Mouse (Mus musculus): Measurements from ENCODE around the gene Cep152. TPM values are rescaled to one million over a fixed set of nuclear protein-coding genes. Genes with fewer than 3 reads are reported as not detected.

Cep152 gene
- polyA plus RNA-seq (2016; fragmentation: Nextera tagmentation; extraction: Ambion mirVana): 6.0 and 6.6 TPM in 2 replicates

DNA sequence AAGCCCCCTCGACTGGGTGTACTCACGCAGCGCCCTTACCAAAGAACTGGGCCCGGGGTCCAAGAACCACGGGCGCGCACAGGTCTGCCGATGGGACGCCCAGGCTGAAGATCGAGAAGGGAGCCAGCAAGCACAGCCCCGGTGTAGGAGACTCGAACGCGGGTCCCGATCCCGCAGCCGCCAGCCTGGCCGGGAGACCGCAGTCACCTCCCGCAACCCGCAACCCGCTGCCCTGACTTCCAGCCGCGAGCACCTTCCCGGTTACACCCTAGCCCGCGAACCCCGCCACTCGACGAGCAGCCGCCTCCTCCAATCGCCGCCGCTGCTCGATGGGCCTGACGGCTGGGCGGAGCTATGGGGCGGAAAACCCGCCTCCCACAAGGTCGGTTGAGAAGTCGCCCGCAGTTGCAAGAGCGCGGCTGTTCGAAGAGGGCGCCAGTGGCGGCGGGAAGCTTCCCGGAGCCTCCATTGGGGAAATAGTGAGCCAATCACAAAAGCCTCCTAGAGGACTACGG, at the start of gene Cep152:
Gene Cep152 (minus strand): TSS at position 277 of the 515 bp plus-strand sequence.
- no peak within 1 kb of the TSS for H3K27ac ChIP-seq
- H3K9me3 ChIP-seq: no peaks in the 10 kb centered on the region
- peak within 1 kb of the TSS; percentile 78 for H3K4me3 ChIP-seq
- ATAC-seq (ENCODE audit: low FRiP score, low read depth): peak; percentile 99
- under 1% methylated on average over 50 of the region's 50 CpGs for WGBS
- H3K4me1 ChIP-seq: peaks cover 14% of the 10 kb centered on the region
- peak within 1 kb of the TSS; percentile 64 for H3K9ac ChIP-seq
- peak within 1 kb of the TSS; percentile 58 for H3K4me2 ChIP-seq (replicated peaks)
- H3K27me3 ChIP-seq (replicated peaks): no peaks in the 10 kb centered on the region
- H3K36me3 ChIP-seq: peaks cover 3% of the 10 kb centered on the region; the same call in 1 of the 2 replicates

DNA sequence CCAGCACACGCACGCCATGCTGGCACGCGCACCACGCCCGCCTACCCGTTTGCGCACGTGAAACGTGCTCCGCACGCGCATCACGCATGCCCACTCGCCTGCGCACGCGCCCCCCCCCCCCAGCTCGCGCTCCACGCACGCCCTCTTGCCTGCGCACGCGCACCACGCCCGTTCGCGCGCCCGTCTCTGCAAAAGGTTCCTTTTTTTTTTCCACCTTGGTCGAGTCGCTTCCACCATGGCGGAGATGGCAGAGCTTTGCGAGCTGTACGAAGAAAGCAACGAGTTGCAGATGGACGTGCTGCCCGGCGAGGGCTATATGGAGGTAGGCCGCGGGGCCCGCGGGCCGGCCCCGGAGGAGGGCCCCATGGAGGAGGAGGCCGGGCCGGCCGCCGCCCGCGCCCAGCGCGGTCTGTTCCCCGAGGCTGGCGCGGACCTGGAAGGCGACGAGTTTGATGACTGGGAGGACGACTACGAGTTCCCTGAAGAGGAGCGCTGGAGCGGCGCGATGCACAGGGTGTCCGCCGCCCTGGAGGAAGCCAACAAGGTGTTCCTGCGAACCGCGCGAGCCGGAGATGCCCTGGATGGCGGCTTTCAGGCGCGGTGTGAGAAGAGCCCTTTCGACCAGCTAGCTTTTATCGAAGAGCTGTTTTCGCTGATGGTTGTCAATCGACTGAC, 48.2 kb upstream of the Cep152 start, which contains the start of gene Eid1:
Gene Eid1 (plus strand): TSS at position 139 of the 675 bp plus-strand sequence.
- peak; percentile 93 for ATAC-seq (ENCODE audit: low FRiP score, low read depth)
- Histone ChIP-seq H3K36me3 (no peaks in the 10 kb centered on the region), H3K4me3 (peak within 1 kb of the TSS; percentile 75), H3K9me3 (no peaks in the 10 kb centered on the region), H3K27ac (peak within 1 kb of the TSS; percentile 86), H3K4me2 (replicated peaks) (peak within 1 kb of the TSS; percentile 67), H3K27me3 (replicated peaks) (no peaks in the 10 kb centered on the region), H3K9ac (peak within 1 kb of the TSS; percentile 90), H3K4me1 (peaks cover 9% of the 10 kb centered on the region)
- WGBS: under 1% methylated on average over 77 of the region's 79 CpGs

DNA sequence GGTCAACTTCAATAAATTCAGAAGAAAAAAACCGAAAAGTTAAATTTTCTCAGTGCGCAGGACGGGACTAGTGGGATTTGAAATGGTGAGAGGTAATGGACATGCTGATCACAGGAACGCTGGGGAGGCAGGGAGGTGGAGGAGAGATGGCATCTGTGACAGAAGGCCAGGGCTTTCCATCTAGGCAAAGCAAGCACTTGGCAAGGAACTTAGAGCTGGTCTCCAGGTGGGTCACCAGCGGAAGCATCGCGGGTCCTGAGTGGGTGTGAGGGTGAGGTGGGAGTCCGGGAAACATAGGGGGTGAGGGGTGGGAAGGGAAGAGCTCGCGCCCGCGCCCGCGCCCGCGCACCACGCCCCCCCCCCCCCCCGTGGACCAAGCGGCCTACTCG, 47.6 kb upstream of the Cep152 start:
- no peaks in the 10 kb centered on the region for H3K36me3 ChIP-seq
- peak overlapping the region; percentile 75 for H3K4me3 ChIP-seq
- H3K27me3 ChIP-seq (replicated peaks): no peaks in the 10 kb centered on the region
- H3K4me2 ChIP-seq (replicated peaks): peak overlapping the region; percentile 67
- peaks cover 9% of the 10 kb centered on the region for H3K4me1 ChIP-seq
- WGBS: 38% methylated on average over 8 of the region's 20 CpGs
- H3K9me3 ChIP-seq: no peaks in the 10 kb centered on the region
- no peak; the same call in none of the 2 replicates for ATAC-seq (ENCODE audit: low FRiP score, low read depth)
- H3K27ac ChIP-seq: no peak overlapping the region
- peak overlapping the region; percentile 90 for H3K9ac ChIP-seq

DNA sequence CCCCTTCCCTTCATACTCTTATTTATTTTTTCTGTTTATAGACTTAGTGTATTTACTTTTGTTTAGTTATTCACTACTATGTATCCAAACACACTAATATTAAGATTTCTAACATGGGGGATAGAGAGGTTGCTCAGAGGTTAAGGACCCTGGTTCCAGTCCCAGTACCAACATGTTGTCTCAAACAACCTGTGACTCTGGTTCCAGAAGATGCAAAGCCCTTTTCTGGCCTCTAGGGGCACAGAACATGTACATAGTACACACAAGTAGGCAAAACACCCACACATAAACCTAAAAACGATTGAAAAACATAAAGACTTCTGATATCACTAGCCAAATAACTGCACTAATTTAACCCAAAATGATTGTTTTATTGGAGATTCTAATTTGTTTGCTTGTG, 45.9 kb upstream of the Cep152 start:
- 61% methylated on average over 1 of the region's 1 CpGs for WGBS
- H3K9ac ChIP-seq: no peak overlapping the region
- H3K4me3 ChIP-seq: no peak overlapping the region
- H3K36me3 ChIP-seq: no peaks in the 10 kb centered on the region
- no peak overlapping the region for H3K4me2 ChIP-seq (replicated peaks)
- no peak for ATAC-seq (ENCODE audit: low FRiP score, low read depth)
- no peaks in the 10 kb centered on the region for H3K27me3 ChIP-seq (replicated peaks)
- no peak overlapping the region for H3K27ac ChIP-seq
- H3K4me1 ChIP-seq: peaks cover 9% of the 10 kb centered on the region
- H3K9me3 ChIP-seq: no peaks in the 10 kb centered on the region

DNA sequence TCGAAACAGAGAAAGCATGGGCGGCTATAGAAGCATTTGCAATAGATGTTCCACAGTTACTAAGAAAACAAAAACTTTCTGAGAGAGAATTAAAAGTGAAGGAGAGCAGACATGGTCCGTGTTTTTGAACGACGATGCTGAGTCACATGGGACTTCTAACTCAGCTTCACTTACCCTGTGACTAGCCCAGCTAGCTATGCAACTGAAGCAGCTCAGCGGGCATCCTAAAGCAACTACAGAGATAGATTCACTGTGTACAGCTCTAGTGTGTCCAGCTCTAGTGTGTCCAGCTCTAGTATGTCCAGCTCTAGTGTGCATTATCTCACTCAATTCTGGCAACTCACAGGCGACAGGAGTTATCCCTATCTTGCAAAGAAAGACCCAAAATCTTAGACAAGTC, 42.8 kb upstream of the Cep152 start:
- ATAC-seq (ENCODE audit: low FRiP score, low read depth): no peak
- WGBS: 87% methylated on average over 7 of the region's 7 CpGs
- no peaks in the 10 kb centered on the region for H3K27me3 ChIP-seq (replicated peaks)

DNA sequence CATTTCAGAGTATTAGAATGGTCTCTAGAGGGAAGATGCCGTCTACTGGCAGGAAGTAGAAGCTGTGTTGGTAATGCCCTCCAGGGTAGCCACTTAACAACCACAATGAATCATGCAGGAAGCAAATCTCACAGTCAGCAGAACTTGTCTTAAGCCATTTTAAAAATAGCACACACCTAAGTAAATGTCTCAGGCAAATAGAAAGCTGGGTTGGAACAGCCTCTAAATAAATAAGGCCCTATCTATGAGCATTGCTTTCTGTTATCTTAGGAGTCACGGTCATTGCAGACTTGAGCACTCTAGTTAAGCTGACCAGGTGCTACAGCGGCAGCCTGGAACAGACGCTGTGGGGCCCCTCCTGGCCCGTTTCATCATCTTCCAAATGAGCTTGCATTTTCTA, 42.3 kb upstream of the Cep152 start:
- H3K9ac ChIP-seq: no peak overlapping the region
- no peaks in the 10 kb centered on the region for H3K36me3 ChIP-seq
- no peaks in the 10 kb centered on the region for H3K9me3 ChIP-seq
- no peak overlapping the region for H3K27ac ChIP-seq
- ATAC-seq (ENCODE audit: low FRiP score, low read depth): no peak
- 74% methylated on average over 5 of the region's 5 CpGs for WGBS
- H3K4me2 ChIP-seq (replicated peaks): no peak overlapping the region
- H3K4me3 ChIP-seq: no peak overlapping the region
- no peaks in the 10 kb centered on the region for H3K4me1 ChIP-seq
- no peaks in the 10 kb centered on the region for H3K27me3 ChIP-seq (replicated peaks)

More for the DNA sequence above, 42.8 kb upstream of the Cep152 start:
- Histone ChIP-seq H3K9me3 (no peaks in the 10 kb centered on the region), H3K36me3 (no peaks in the 10 kb centered on the region), H3K9ac (no peak overlapping the region), H3K4me2 (replicated peaks) (no peak overlapping the region), H3K4me1 (no peaks in the 10 kb centered on the region), H3K4me3 (no peak overlapping the region), H3K27ac (no peak overlapping the region)

DNA sequence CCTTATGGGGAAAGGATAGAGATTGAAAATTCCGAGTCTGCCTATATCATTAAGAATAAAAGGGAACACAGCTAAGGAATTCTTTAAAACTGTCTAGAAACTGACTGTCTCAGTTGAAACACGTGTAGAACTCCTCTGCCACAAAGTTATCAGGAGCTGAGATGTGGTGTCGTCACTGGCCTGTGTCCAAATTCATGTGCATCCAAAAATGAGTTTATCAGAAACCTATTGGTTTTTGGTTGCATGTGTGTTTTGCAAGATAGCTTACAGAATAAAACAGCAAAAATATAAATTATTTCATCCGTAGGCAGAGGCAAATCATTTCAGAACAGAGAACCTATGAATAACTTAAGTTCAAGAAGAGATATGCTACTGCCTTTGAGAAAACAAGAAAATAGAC, 41.8 kb upstream of the Cep152 start:
- 86% methylated on average over 4 of the region's 4 CpGs for WGBS
- Histone ChIP-seq H3K4me1 (no peaks in the 10 kb centered on the region), H3K9ac (no peak overlapping the region), H3K9me3 (no peaks in the 10 kb centered on the region), H3K36me3 (no peaks in the 10 kb centered on the region), H3K4me3 (no peak overlapping the region), H3K27ac (no peak overlapping the region), H3K27me3 (replicated peaks) (no peaks in the 10 kb centered on the region), H3K4me2 (replicated peaks) (no peak overlapping the region)
- ATAC-seq (ENCODE audit: low FRiP score, low read depth): no peak

DNA sequence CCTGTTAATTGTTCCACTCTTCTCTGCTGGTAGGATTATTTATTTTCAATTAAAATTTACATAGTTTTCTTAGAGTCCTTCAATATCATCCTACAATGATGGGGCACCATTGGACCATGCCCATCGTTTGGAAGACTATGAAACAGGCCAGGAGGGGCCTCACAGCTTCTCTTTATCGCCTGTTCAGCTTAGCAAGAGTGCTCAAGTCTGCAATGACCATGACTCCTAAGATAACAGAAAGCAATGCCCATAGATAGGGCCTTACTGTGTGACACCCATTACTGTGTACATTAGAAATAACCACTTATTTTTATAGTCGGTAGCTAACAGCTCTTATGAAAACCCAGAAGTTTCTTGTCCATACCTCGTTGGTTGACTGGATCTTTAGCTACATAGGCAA, 41.0 kb upstream of the Cep152 start:
- Histone ChIP-seq H3K9ac (no peak overlapping the region), H3K4me1 (no peaks in the 10 kb centered on the region), H3K27ac (no peak overlapping the region), H3K27me3 (replicated peaks) (no peaks in the 10 kb centered on the region), H3K36me3 (no peaks in the 10 kb centered on the region), H3K4me3 (no peak overlapping the region), H3K4me2 (replicated peaks) (no peak overlapping the region), H3K9me3 (no peaks in the 10 kb centered on the region)
- no peak for ATAC-seq (ENCODE audit: low FRiP score, low read depth)
- 85% methylated on average over 4 of the region's 4 CpGs for WGBS

DNA sequence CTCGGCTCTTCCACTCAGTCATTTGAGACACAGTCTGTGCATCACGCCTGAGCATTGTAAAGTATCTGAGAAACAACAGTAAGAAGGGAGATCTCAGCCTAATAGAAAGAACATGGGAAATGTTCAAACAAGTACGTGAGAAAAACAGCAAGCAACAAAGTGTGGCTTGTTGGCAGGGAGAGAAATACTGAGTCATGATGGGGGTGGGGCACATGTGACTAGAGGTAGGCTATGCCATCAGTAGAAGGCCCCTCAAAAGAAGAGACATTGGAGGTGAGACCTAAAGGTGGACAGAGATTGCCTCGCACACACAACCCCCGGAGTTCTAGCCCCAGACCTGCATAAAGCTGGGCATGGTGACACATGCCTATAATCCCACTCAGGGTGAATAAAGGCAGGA, 40.3 kb upstream of the Cep152 start:
- Histone ChIP-seq H3K27ac (no peak overlapping the region), H3K4me1 (no peaks in the 10 kb centered on the region), H3K4me2 (replicated peaks) (no peak overlapping the region), H3K36me3 (no peaks in the 10 kb centered on the region), H3K27me3 (replicated peaks) (no peaks in the 10 kb centered on the region), H3K9ac (no peak overlapping the region), H3K4me3 (no peak overlapping the region), H3K9me3 (no peaks in the 10 kb centered on the region)
- no peak for ATAC-seq (ENCODE audit: low FRiP score, low read depth)
- WGBS: 90% methylated on average over 5 of the region's 5 CpGs

DNA sequence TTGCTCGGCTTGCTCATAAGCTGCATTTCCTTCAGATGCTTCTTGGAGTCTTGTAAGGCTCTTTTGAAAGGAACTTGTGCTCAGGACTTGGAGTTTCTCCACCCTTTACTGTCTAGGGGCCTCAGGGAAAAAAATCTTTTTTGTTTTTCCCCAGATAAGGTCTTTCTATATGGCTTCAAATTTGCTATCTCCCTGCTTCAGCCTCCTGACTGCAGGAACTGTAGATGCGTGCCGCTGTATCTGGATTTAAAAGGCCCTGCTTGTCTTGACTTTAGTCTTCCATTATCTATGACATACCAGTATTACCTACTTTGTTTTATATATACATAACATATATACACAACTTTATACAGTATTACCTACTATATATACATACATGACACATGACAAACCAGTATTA, 37.6 kb upstream of the Cep152 start:
- Histone ChIP-seq H3K9me3 (no peaks in the 10 kb centered on the region), H3K27ac (no peak overlapping the region), H3K4me3 (no peak overlapping the region), H3K4me1 (no peaks in the 10 kb centered on the region), H3K36me3 (no peaks in the 10 kb centered on the region), H3K27me3 (replicated peaks) (no peaks in the 10 kb centered on the region), H3K4me2 (replicated peaks) (no peak overlapping the region), H3K9ac (no peak overlapping the region)
- no peak for ATAC-seq (ENCODE audit: low FRiP score, low read depth)
- WGBS: 90% methylated on average over 3 of the region's 3 CpGs

DNA sequence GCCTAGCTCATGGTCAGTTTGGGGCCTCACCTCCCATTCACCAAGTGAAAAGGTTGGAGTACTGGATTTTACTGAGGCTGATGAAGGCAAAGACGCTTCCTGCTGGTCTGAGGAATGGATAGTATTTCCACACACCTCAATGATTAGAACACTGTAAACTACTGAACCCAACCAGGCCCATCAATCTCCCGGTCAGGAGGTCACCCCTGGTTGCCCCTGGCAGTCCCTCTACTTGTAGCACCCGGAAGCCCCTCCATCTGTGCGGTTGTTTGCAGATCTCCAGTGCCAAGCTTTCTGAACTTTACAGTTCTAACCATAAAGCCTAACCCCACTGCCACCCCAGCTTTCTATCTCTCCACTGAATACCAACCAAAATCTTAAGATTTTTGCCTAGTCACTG, 36.2 kb upstream of the Cep152 start:
- no peaks in the 10 kb centered on the region for H3K4me1 ChIP-seq
- H3K9me3 ChIP-seq: no peaks in the 10 kb centered on the region
- H3K9ac ChIP-seq: no peak overlapping the region
- H3K27me3 ChIP-seq (replicated peaks): no peaks in the 10 kb centered on the region
- WGBS: 52% methylated on average over 4 of the region's 4 CpGs
- no peaks in the 10 kb centered on the region for H3K36me3 ChIP-seq
- no peak overlapping the region for H3K4me3 ChIP-seq
- H3K4me2 ChIP-seq (replicated peaks): peak overlapping the region; percentile 42
- ATAC-seq (ENCODE audit: low FRiP score, low read depth): no peak; the same call in 1 of the 2 replicates
- no peak overlapping the region for H3K27ac ChIP-seq

DNA sequence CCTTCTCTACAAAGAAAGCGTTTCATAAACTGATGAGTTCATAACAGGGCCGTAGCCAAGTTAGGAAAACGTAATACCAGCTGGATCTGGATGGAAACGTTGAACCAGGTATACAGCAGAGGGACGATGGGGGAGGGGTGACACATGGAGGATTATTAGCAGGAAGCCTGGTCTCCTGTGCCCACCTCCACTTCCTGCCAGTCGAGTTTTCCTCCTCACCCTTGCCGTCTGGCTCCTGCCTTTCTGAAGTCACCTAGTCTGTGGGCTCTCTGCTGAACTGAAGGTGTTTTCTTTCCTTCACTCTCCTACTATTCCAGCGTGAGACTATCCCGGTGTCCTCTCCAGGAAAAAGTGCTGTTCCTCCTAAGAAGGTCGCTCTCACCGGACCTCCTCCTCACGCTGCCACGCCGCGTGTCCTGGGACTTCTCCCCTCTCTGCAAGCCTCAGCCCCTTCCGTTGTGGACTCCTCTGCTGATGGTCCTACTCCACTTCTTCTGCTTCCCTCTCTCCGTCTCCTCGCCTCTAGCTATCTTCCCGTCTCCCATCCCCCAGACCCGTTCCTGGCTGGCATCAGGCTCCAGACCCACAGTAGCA, 35.7 kb upstream of the Cep152 start:
- Histone ChIP-seq H3K9ac (no peak overlapping the region), H3K27ac (no peak overlapping the region), H3K27me3 (replicated peaks) (no peaks in the 10 kb centered on the region), H3K4me2 (replicated peaks) (peak overlapping the region; percentile 42), H3K4me3 (no peak overlapping the region), H3K4me1 (no peaks in the 10 kb centered on the region), H3K36me3 (no peaks in the 10 kb centered on the region), H3K9me3 (no peaks in the 10 kb centered on the region)
- peak; percentile 59 for ATAC-seq (ENCODE audit: low FRiP score, low read depth)
- 45% methylated on average over 20 of the region's 20 CpGs for WGBS
